Mouse (Mus musculus) layer of hippocampus, adult 18-20 months (tissue): ENCODE data around the gene Slc25a39. TPM values are rescaled to one million over a fixed set of nuclear protein-coding genes. Genes with fewer than 3 reads are reported as not detected.
"Not testable (repeated sequence)": the region's sequence is repeated elsewhere in the genome, so short reads cannot be mapped to it uniquely, and the experiment has no call there.

ENCODE experiments used
- DNase-seq, 2 experiments: peaks; one replicate each; pipeline ENCODE4 v3.0.0; 2022; ENCODE audit warnings: low spot score in 2 of 2
- total RNA-seq, 2 experiments: library from RNA; stranded (reverse); gene quantifications; 2 replicates each; pipeline ENCODE4 v1.2.3; 2021

Slc25a39 gene
- total RNA-seq, 2 experiments from 2014 or later: 62.9 to 64.5 TPM

- DNase-seq: no peak
Observed at GRCm38 (mm10) chr11:102375196-102376173, 32.3 kb downstream of the Slc25a39 start.

GRCm38 (mm10) chr11:102374108-102374725 lies 33.5 kb downstream of the Slc25a39 start:
- no peak for DNase-seq

- DNase-seq: no peak
Observed at GRCm38 (mm10) chr11:102373646-102374045, 34.1 kb downstream of the Slc25a39 start.

- DNase-seq: no peak
Observed at GRCm38 (mm10) chr11:102372936-102373335, 34.8 kb downstream of the Slc25a39 start.

- DNase-seq: no peak
Observed at GRCm38 (mm10) chr11:102371926-102372685, 35.6 kb downstream of the Slc25a39 start.

- DNase-seq: no peak
Observed at GRCm38 (mm10) chr11:102370285-102370684, 37.5 kb downstream of the Slc25a39 start.

GRCm38 (mm10) chr11:102369263-102369662 lies 38.5 kb downstream of the Slc25a39 start:
- no peak for DNase-seq

GRCm38 (mm10) chr11:102368347-102368746 lies 39.4 kb downstream of the Slc25a39 start:
- no peak for DNase-seq

- no peak for DNase-seq
Observed at GRCm38 (mm10) chr11:102367504-102368280, 40.1 kb downstream of the Slc25a39 start.

GRCm38 (mm10) chr11:102366103-102366502 lies 41.6 kb downstream of the Slc25a39 start, which contains the start of gene Slc4a1:
Gene Slc4a1 (minus strand): TSS chr11:102366203.
- not testable (repeated sequence) for DNase-seq

- DNase-seq: no peak
Observed at GRCm38 (mm10) chr11:102365699-102366098, 42.0 kb downstream of the Slc25a39 start.

- DNase-seq: no peak
Observed at GRCm38 (mm10) chr11:102364570-102365371, 43.0 kb downstream of the Slc25a39 start.

- no peak for DNase-seq
Observed at GRCm38 (mm10) chr11:102363623-102364022, 44.1 kb downstream of the Slc25a39 start.

- DNase-seq: no peak
Observed at GRCm38 (mm10) chr11:102361776-102362495, 45.8 kb downstream of the Slc25a39 start.

GRCm38 (mm10) chr11:102358365-102358764 lies 49.4 kb downstream of the Slc25a39 start:
- DNase-seq: no peak

GRCm38 (mm10) chr11:102356636-102357350 lies 51.0 kb downstream of the Slc25a39 start:
- DNase-seq: peak in 1 of 2 experiments; percentile 13

- DNase-seq: no peak
Observed at GRCm38 (mm10) chr11:102356190-102356589, 51.6 kb downstream of the Slc25a39 start.

- no peak for DNase-seq
Observed at GRCm38 (mm10) chr11:102355501-102355900, 52.2 kb downstream of the Slc25a39 start.
